Comparison of ENCODE assay signal across 11 mouse cellular contexts in the genomic region with DNA sequence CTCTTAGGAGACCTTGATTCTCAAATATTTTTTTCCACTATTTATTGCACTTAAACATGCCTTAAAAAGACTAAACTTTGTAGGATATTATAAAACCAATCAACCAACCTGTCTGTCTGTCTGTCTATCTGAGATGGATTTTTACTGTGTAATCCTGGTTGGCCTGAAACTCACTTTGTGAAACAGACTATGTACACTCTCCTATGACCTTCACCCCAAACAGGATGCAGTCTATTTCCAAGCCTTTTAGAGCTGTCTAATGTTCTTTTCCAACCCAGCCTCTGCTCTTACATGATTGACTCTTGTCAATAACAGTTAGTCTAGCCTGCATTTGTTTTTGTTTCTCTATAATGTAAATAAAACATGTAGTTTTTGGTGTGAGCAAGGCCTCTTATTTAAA.
"Had no signal": no experiment of that assay in that cellular context is flagged by ENCODE, and none has a peak within 500 bp of the region (broad histone marks: within the 10 kb centered on the region; RNA-seq: fewer than 3 reads in every experiment).

No protein-coding gene starts in this region.

- H3K4me2 ChIP-seq: limb, embryonic 12.5 days; midbrain, embryonic 13.5 days; neural tube, embryonic 15.5 days had no signal

- H3K4me1 ChIP-seq: limb, embryonic 12.5 days; midbrain, embryonic 13.5 days had no signal

- DNase-seq: kidney, adult 2 months; kidney, postnatal 36 days; layer of hippocampus, adult 9-11 months; layer of hippocampus, postnatal 36 days; right cerebral cortex, adult 18-20 months; right cerebral cortex, postnatal 25 days; thymus, adult 18-20 months; thymus, postnatal 25 days had no signal

- H3K4me3 ChIP-seq: limb, embryonic 12.5 days; midbrain, embryonic 13.5 days; neural tube, embryonic 15.5 days had no signal

- H3K36me3 ChIP-seq: limb, embryonic 12.5 days; midbrain, embryonic 13.5 days; neural tube, embryonic 15.5 days had no signal

- H3K9me3 ChIP-seq: limb, embryonic 12.5 days; midbrain, embryonic 13.5 days; neural tube, embryonic 15.5 days had no signal

- ATAC-seq: midbrain, embryonic 13.5 days had no signal

- H3K9ac ChIP-seq: limb, embryonic 12.5 days; midbrain, embryonic 13.5 days; neural tube, embryonic 15.5 days had no signal

- H3K27ac ChIP-seq: limb, embryonic 12.5 days; midbrain, embryonic 13.5 days; neural tube, embryonic 15.5 days had no signal

- H3K27me3 ChIP-seq: limb, embryonic 12.5 days; midbrain, embryonic 13.5 days; neural tube, embryonic 15.5 days had no signal
